In genomic region chr12:35046999-35047319, GRCm38 (mm10) we compare ENCODE assay signal across 8 mouse cellular contexts. TPM values are rescaled to one million over a fixed set of nuclear protein-coding genes. Genes with fewer than 3 reads are reported as not detected.
DNase-seq lines count a peak whose midpoint lies in the region; ATAC-seq and TF ChIP-seq lines count a peak whose summit lies in the region.

TSS of gene Snx13 (plus strand) at chr12:35047186.

- H3K4me3 ChIP-seq in ES-Bruce4 (ENCODE audit: low read depth, low read length), result peak within 1 kb of the TSS; percentile 97
- H3K4me3 ChIP-seq in forebrain, embryonic 13.5 days, result peak within 1 kb of the TSS; percentile 91
- peak within 1 kb of the TSS; percentile 98 for H3K4me3 ChIP-seq in liver, postnatal 0 days (ENCODE audit: low read depth, low read length)
- peak within 1 kb of the TSS; percentile 90 for H3K4me3 ChIP-seq in neural tube, embryonic 13.5 days
- peak within 1 kb of the TSS; percentile 88 for H3K4me3 ChIP-seq in testis, adult 2 months (ENCODE audit: control insufficient read depth, low read depth, low read length)

- no peak for TF ChIP-seq EP300 in ES-Bruce4 (IDR thresholded peaks at IDR 0.05; ENCODE audit: insufficient read depth, low read depth, low read length)
- no peak for TF ChIP-seq EP300 in liver, postnatal 0 days (IDR thresholded peaks at IDR 0.05; ENCODE audit: low read depth)

- no peaks in the 10 kb centered on the region for H3K9me3 ChIP-seq in ES-Bruce4 (replicated peaks; ENCODE audit: control insufficient read depth, insufficient read depth, low read length, poor library complexity, severe bottlenecking)
- H3K9me3 ChIP-seq in forebrain, embryonic 13.5 days (replicated peaks), result no peaks in the 10 kb centered on the region
- H3K9me3 ChIP-seq in liver, postnatal 0 days (ENCODE audit: low read length), result no peaks in the 10 kb centered on the region
- H3K9me3 ChIP-seq in neural tube, embryonic 13.5 days, result no peaks in the 10 kb centered on the region

- peak within 1 kb of the TSS; percentile 98 for H3K9ac ChIP-seq in ES-Bruce4 (ENCODE audit: low read depth, poor library complexity, severe bottlenecking)
- H3K9ac ChIP-seq in forebrain, embryonic 13.5 days, result peak within 1 kb of the TSS; percentile 94
- peak within 1 kb of the TSS; percentile 99 for H3K9ac ChIP-seq in liver, postnatal 0 days (replicated peaks)
- H3K9ac ChIP-seq in neural tube, embryonic 13.5 days, result peak within 1 kb of the TSS; percentile 96

- H3K36me3 ChIP-seq in ES-Bruce4 (ENCODE audit: control insufficient read depth, insufficient read depth, low read length, poor library complexity, severe bottlenecking), result no peaks in the 10 kb centered on the region
- no peaks in the 10 kb centered on the region for H3K36me3 ChIP-seq in forebrain, embryonic 13.5 days (ENCODE audit: poor library complexity, severe bottlenecking)
- no peaks in the 10 kb centered on the region for H3K36me3 ChIP-seq in liver, postnatal 0 days (replicated peaks; ENCODE audit: insufficient read depth, low read length)
- H3K36me3 ChIP-seq in neural tube, embryonic 13.5 days, result no peaks in the 10 kb centered on the region
- H3K36me3 ChIP-seq in testis, adult 2 months (ENCODE audit: control insufficient read depth, insufficient read depth, low read length), result no peaks in the 10 kb centered on the region

- under 1% methylated on average over 51 of the region's 51 CpGs for WGBS in forebrain, embryonic 13.5 days
- WGBS in liver, postnatal 0 days (ENCODE audit: insufficient replicate concordance), result under 1% methylated on average over 44 of the region's 51 CpGs
- WGBS in neural tube, embryonic 13.5 days, result under 1% methylated on average over 51 of the region's 51 CpGs

- H3K4me2 ChIP-seq in forebrain, embryonic 13.5 days, result peak within 1 kb of the TSS; percentile 89
- H3K4me2 ChIP-seq in liver, postnatal 0 days (ENCODE audit: low read depth, low read length), result peak within 1 kb of the TSS; percentile 79
- peak within 1 kb of the TSS; percentile 86 for H3K4me2 ChIP-seq in neural tube, embryonic 13.5 days

- no peaks in the 10 kb centered on the region for H3K27me3 ChIP-seq in ES-Bruce4 (ENCODE audit: control insufficient read depth, insufficient read depth, low read length, poor library complexity, severe bottlenecking)
- H3K27me3 ChIP-seq in forebrain, embryonic 13.5 days, result 0 out of 2 replicates have a peak, but pooled peaks cover 3% of the 10 kb centered on the region
- no peaks in the 10 kb centered on the region for H3K27me3 ChIP-seq in liver, postnatal 0 days (ENCODE audit: insufficient read depth, low read length)
- peaks cover 7% of the 10 kb centered on the region; the same call in 1 of the 2 replicates for H3K27me3 ChIP-seq in neural tube, embryonic 13.5 days
- H3K27me3 ChIP-seq in testis, adult 2 months (ENCODE audit: control insufficient read depth, insufficient read depth, low read length), result no peaks in the 10 kb centered on the region

- peak; percentile 99 for ATAC-seq in forebrain, embryonic 13.5 days
- peak; percentile 94 for ATAC-seq in liver, postnatal 0 days
- peak; percentile 99 for ATAC-seq in neural tube, embryonic 13.5 days (ENCODE audit: low read depth)

- DNase-seq in c-Kit-positive CD71-positive TER-119-positive erythroid progenitor cells, embryonic 14.5 days (ENCODE audit: low spot score), result peak; percentile 80
- peak; percentile 92 to 93 for DNase-seq in heart, postnatal 10 days
- peak; percentile 91 for DNase-seq in layer of hippocampus, adult 11-12 months (ENCODE audit: low spot score)
- peak; percentile 92 for DNase-seq in liver, postnatal 0 days

- TF ChIP-seq CTCF in ES-Bruce4 (IDR thresholded peaks at IDR 0.05; ENCODE audit: low read depth, low read length), result no peak
- no peak for TF ChIP-seq CTCF in liver, postnatal 0 days (IDR thresholded peaks at IDR 0.05; ENCODE audit: low read depth)
- TF ChIP-seq CTCF in testis, adult 2 months (IDR thresholded peaks at IDR 0.05; ENCODE audit: control insufficient read depth, insufficient read depth, insufficient replicate concordance, low read depth, low read length), result no peak

- no peak for TF ChIP-seq POLR2A in ES-Bruce4 (IDR thresholded peaks at IDR 0.05; ENCODE audit: insufficient read depth, low read length)
- peak; percentile 84 for TF ChIP-seq POLR2A in testis, adult 2 months (IDR thresholded peaks at IDR 0.05; ENCODE audit: control insufficient read depth, low read depth, low read length)

- H3K4me1 ChIP-seq in ES-Bruce4 (ENCODE audit: control insufficient read depth, insufficient read depth, low read length), result no peaks in the 10 kb centered on the region
- peaks cover 28% of the 10 kb centered on the region for H3K4me1 ChIP-seq in forebrain, embryonic 13.5 days
- peaks cover 19% of the 10 kb centered on the region for H3K4me1 ChIP-seq in liver, postnatal 0 days (ENCODE audit: insufficient read depth)
- peaks cover 32% of the 10 kb centered on the region for H3K4me1 ChIP-seq in neural tube, embryonic 13.5 days (replicated peaks)
- H3K4me1 ChIP-seq in testis, adult 2 months (ENCODE audit: control insufficient read depth, insufficient read depth, low read length), result no peaks in the 10 kb centered on the region

- no peak within 1 kb of the TSS for H3K27ac ChIP-seq in ES-Bruce4 (ENCODE audit: insufficient read depth, low read length)
- H3K27ac ChIP-seq in forebrain, embryonic 13.5 days, result peak within 1 kb of the TSS; percentile 97
- H3K27ac ChIP-seq in liver, postnatal 0 days (ENCODE audit: low read depth), result peak within 1 kb of the TSS; percentile 99
- peak within 1 kb of the TSS; percentile 96 for H3K27ac ChIP-seq in neural tube, embryonic 13.5 days (replicated peaks)
- peak within 1 kb of the TSS; percentile 97 for H3K27ac ChIP-seq in testis, adult 2 months (ENCODE audit: control insufficient read depth, insufficient read depth, low read depth, low read length)

- intact Hi-C loops in heart, postnatal 10 days (cut with DNase I), result no loop called here

RNA-seq across cellular contexts. Expression of gene Snx13, which starts in this region (rescaled TPM):
- 30.8 and 31.3 TPM in 2 replicates for polyA plus RNA-seq in ES-Bruce4 (2011; ENCODE audit: insufficient read depth, insufficient read length, low read depth, missing spikeins)
- 22.3 and 23.3 TPM in 2 replicates for polyA plus RNA-seq in forebrain, embryonic 13.5 days (2015; fragmentation: Nextera tagmentation; extraction: Ambion mirVana)
- 10 to 100 TPM; 59.5 to 64.5 TPM for total RNA-seq in heart, postnatal 10 days (2021)
- polyA plus RNA-seq in liver, postnatal 0 days (2015; fragmentation: Nextera tagmentation; extraction: Ambion mirVana), result 10.4 and 10.6 TPM in 2 replicates
- 23.7 and 25.3 TPM in 2 replicates for polyA plus RNA-seq in neural tube, embryonic 13.5 days (2015; fragmentation: Nextera tagmentation; extraction: Ambion mirVana)
- polyA plus RNA-seq in testis, adult 2 months (2012; rRNA removed), result 9.0 and 12.0 TPM in 2 replicates
